Mouse (Mus musculus) liver, embryonic 12.5 days (tissue): ENCODE data around the gene Lasp1. TPM values are rescaled to one million over a fixed set of nuclear protein-coding genes. Genes with fewer than 3 reads are reported as not detected.

Source experiments
- ATAC-seq: fragments of 200-750 bp; cut with Nextera tagmentation; 2 replicates; pipeline ENCODE4 v1.8.0; 2017; ENCODE audit warnings: moderate number of reproducible peaks, mild to moderate bottlenecking, moderate library complexity
- H3K27ac ChIP-seq: fragments of 300-500 bp; sonication (generic); 2 replicates; pipeline ENCODE4 v1.5.1; 2016; ENCODE audit warnings: mild to moderate bottlenecking
- H3K27me3 ChIP-seq: fragments of 300-500 bp; sonication (generic); replicated peaks from 2 replicates; pipeline ENCODE4 v1.6.1; 2016; ENCODE audit warnings: mild to moderate bottlenecking, moderate library complexity
- H3K36me3 ChIP-seq: fragments of 300-500 bp; sonication (generic); 2 replicates; pipeline ENCODE4 v1.6.1; 2016; ENCODE audit warnings: mild to moderate bottlenecking, moderate library complexity
- H3K4me1 ChIP-seq: fragments of 300-500 bp; sonication (generic); 2 replicates; pipeline ENCODE4 v1.6.1; 2016
- H3K4me2 ChIP-seq: fragments of 300-500 bp; sonication (generic); 2 replicates; pipeline ENCODE4 v1.6.1; 2016; ENCODE audit warnings: mild to moderate bottlenecking, moderate library complexity
- H3K4me3 ChIP-seq: fragments of 300-500 bp; sonication (generic); 2 replicates; pipeline ENCODE4 v1.5.1; 2016; ENCODE audit warnings: mild to moderate bottlenecking, moderate library complexity
- H3K9ac ChIP-seq: fragments of 300-500 bp; sonication (generic); 2 replicates; pipeline ENCODE4 v1.6.1; 2016; ENCODE audit warnings: mild to moderate bottlenecking, moderate library complexity
- H3K9me3 ChIP-seq: fragments of 300-500 bp; sonication (generic); replicated peaks from 2 replicates; pipeline ENCODE4 v1.6.1; 2016; ENCODE audit warnings: mild to moderate bottlenecking, moderate library complexity
- WGBS: fragments of 180-500 bp; shearing (Covaris S2); methylation state at CpG from one replicate; pipeline ENCODE4 v1.1.7; 2016; ENCODE audit not compliant: insufficient replicate concordance; 5-methylcytosine and 5-hydroxymethylcytosine counted together
- polyA plus RNA-seq: library from polyadenylated mRNA; unstranded; fragments of >200 nt; fragmentation: Nextera tagmentation; extraction: Ambion mirVana; gene quantifications from 2 replicates; pipeline ENCODE4 v1.2.1, GENCODE M21; 2016

The Lasp1 gene
- polyA plus RNA-seq, 1 experiment from 2014 or later = 37.6 TPM

- no peak for ATAC-seq
- Histone ChIP-seq H3K9me3 (no peaks in the 10 kb centered on the region), H3K4me2 (no peak overlapping the region), H3K4me3 (no peak overlapping the region), H3K4me1 (peaks cover 92% of the 10 kb centered on the region), H3K36me3 (peaks cover 25% of the 10 kb centered on the region), H3K9ac (no peak overlapping the region), H3K27me3 (no peaks in the 10 kb centered on the region), H3K27ac (no peak overlapping the region)
- WGBS = 74% methylated on average over 7 of the region's 7 CpGs
Measured at GRCm38 (mm10) chr11:97806613-97806964, 7.8 kb downstream of the Lasp1 start.

- Histone ChIP-seq H3K27me3 (no peaks in the 10 kb centered on the region), H3K27ac (0 out of 2 replicates have a peak overlapping the region, but pooled peaks have one; percentile 47), H3K9ac (no peak overlapping the region), H3K4me2 (no peak overlapping the region), H3K9me3 (no peaks in the 10 kb centered on the region), H3K4me3 (no peak overlapping the region), H3K4me1 (peaks cover 92% of the 10 kb centered on the region), H3K36me3 (peaks cover 27% of the 10 kb centered on the region)
- no peak for ATAC-seq
- 38% methylated on average over 6 of the region's 6 CpGs for WGBS
Measured at GRCm38 (mm10) chr11:97807626-97808025, 8.8 kb downstream of the Lasp1 start.

GRCm38 (mm10) chr11:97808093-97808492 is 9.3 kb downstream of the Lasp1 start:
- 60% methylated on average over 2 of the region's 2 CpGs for WGBS
- H3K9ac ChIP-seq = no peak overlapping the region
- peaks cover 28% of the 10 kb centered on the region for H3K36me3 ChIP-seq
- H3K9me3 ChIP-seq = no peaks in the 10 kb centered on the region
- H3K4me2 ChIP-seq = no peak overlapping the region
- no peaks in the 10 kb centered on the region for H3K27me3 ChIP-seq
- H3K4me1 ChIP-seq = peaks cover 93% of the 10 kb centered on the region
- H3K4me3 ChIP-seq = no peak overlapping the region
- ATAC-seq = no peak
- H3K27ac ChIP-seq = 0 out of 2 replicates have a peak overlapping the region, but pooled peaks have one; percentile 47

GRCm38 (mm10) chr11:97808621-97809234 is 9.9 kb downstream of the Lasp1 start:
- H3K4me1 ChIP-seq = peaks cover 98% of the 10 kb centered on the region
- H3K4me3 ChIP-seq = no peak overlapping the region
- H3K27ac ChIP-seq = 0 out of 2 replicates have a peak overlapping the region, but pooled peaks have one; percentile 8
- no peaks in the 10 kb centered on the region for H3K27me3 ChIP-seq
- 58% methylated on average over 5 of the region's 5 CpGs for WGBS
- H3K9ac ChIP-seq = no peak overlapping the region
- no peak for ATAC-seq
- H3K36me3 ChIP-seq = peaks cover 35% of the 10 kb centered on the region
- no peaks in the 10 kb centered on the region for H3K9me3 ChIP-seq
- H3K4me2 ChIP-seq = no peak overlapping the region

- no peak overlapping the region for H3K4me3 ChIP-seq
- H3K27me3 ChIP-seq = no peaks in the 10 kb centered on the region
- H3K9me3 ChIP-seq = no peaks in the 10 kb centered on the region
- H3K4me2 ChIP-seq = no peak overlapping the region
- H3K27ac ChIP-seq = peak overlapping the region; percentile 8; the same call in 1 of the 2 replicates
- no peak for ATAC-seq
- peaks cover 42% of the 10 kb centered on the region for H3K36me3 ChIP-seq
- 63% methylated on average over 7 of the region's 7 CpGs for WGBS
- no peak overlapping the region for H3K9ac ChIP-seq
- H3K4me1 ChIP-seq = peaks cover 98% of the 10 kb centered on the region
Measured at GRCm38 (mm10) chr11:97809235-97810121, 10.7 kb downstream of the Lasp1 start.

GRCm38 (mm10) chr11:97810356-97810755 is 11.6 kb downstream of the Lasp1 start:
- WGBS = 44% methylated on average over 7 of the region's 7 CpGs
- Histone ChIP-seq H3K9ac (no peak overlapping the region), H3K27me3 (no peaks in the 10 kb centered on the region), H3K36me3 (peaks cover 48% of the 10 kb centered on the region), H3K27ac (no peak overlapping the region), H3K4me2 (no peak overlapping the region), H3K9me3 (no peaks in the 10 kb centered on the region), H3K4me1 (peaks cover 95% of the 10 kb centered on the region), H3K4me3 (no peak overlapping the region)
- no peak for ATAC-seq

- no peak overlapping the region for H3K4me2 ChIP-seq
- 62% methylated on average over 3 of the region's 3 CpGs for WGBS
- no peaks in the 10 kb centered on the region for H3K27me3 ChIP-seq
- no peak overlapping the region for H3K27ac ChIP-seq
- H3K4me3 ChIP-seq = no peak overlapping the region
- peaks cover 95% of the 10 kb centered on the region for H3K4me1 ChIP-seq
- H3K9ac ChIP-seq = no peak overlapping the region
- peaks cover 54% of the 10 kb centered on the region for H3K36me3 ChIP-seq
- H3K9me3 ChIP-seq = no peaks in the 10 kb centered on the region
- ATAC-seq = no peak
Measured at GRCm38 (mm10) chr11:97810970-97811369, 12.2 kb downstream of the Lasp1 start.

- no peak; the same call in 1 of the 2 replicates for ATAC-seq
- WGBS = 61% methylated on average over 12 of the region's 13 CpGs
- no peaks in the 10 kb centered on the region for H3K9me3 ChIP-seq
- H3K4me1 ChIP-seq = peaks cover 95% of the 10 kb centered on the region
- peaks cover 60% of the 10 kb centered on the region for H3K36me3 ChIP-seq
- H3K27ac ChIP-seq = 0 out of 2 replicates have a peak overlapping the region, but pooled peaks have one; percentile 13
- no peak overlapping the region for H3K9ac ChIP-seq
- H3K4me2 ChIP-seq = no peak overlapping the region; the same call in 1 of the 2 replicates
- no peaks in the 10 kb centered on the region for H3K27me3 ChIP-seq
- H3K4me3 ChIP-seq = no peak overlapping the region
Measured at GRCm38 (mm10) chr11:97811569-97812362, 13.0 kb downstream of the Lasp1 start.

- H3K4me3 ChIP-seq = no peak overlapping the region
- H3K9me3 ChIP-seq = no peaks in the 10 kb centered on the region
- no peaks in the 10 kb centered on the region for H3K27me3 ChIP-seq
- WGBS = 53% methylated on average over 3 of the region's 3 CpGs
- 0 out of 2 replicates have a peak overlapping the region, but pooled peaks have one; percentile 13 for H3K27ac ChIP-seq
- H3K4me1 ChIP-seq = peaks cover 97% of the 10 kb centered on the region
- H3K9ac ChIP-seq = no peak overlapping the region
- peaks cover 59% of the 10 kb centered on the region for H3K36me3 ChIP-seq
- H3K4me2 ChIP-seq = no peak overlapping the region; the same call in 1 of the 2 replicates
- no peak for ATAC-seq
Measured at GRCm38 (mm10) chr11:97812491-97812921, 13.7 kb downstream of the Lasp1 start.

- H3K27ac ChIP-seq = no peak overlapping the region
- no peaks in the 10 kb centered on the region for H3K27me3 ChIP-seq
- WGBS = 66% methylated on average over 7 of the region's 7 CpGs
- peaks cover 97% of the 10 kb centered on the region for H3K4me1 ChIP-seq
- H3K9me3 ChIP-seq = no peaks in the 10 kb centered on the region
- H3K36me3 ChIP-seq = peaks cover 63% of the 10 kb centered on the region
- no peak overlapping the region for H3K9ac ChIP-seq
- H3K4me2 ChIP-seq = no peak overlapping the region
- no peak overlapping the region for H3K4me3 ChIP-seq
- no peak for ATAC-seq
Measured at GRCm38 (mm10) chr11:97813085-97813484, 14.3 kb downstream of the Lasp1 start.

- peaks cover 97% of the 10 kb centered on the region for H3K4me1 ChIP-seq
- H3K9ac ChIP-seq = no peak overlapping the region
- ATAC-seq = no peak
- H3K27me3 ChIP-seq = no peaks in the 10 kb centered on the region
- WGBS = 75% methylated on average over 17 of the region's 17 CpGs
- H3K36me3 ChIP-seq = peaks cover 62% of the 10 kb centered on the region
- H3K9me3 ChIP-seq = no peaks in the 10 kb centered on the region
- H3K4me3 ChIP-seq = no peak overlapping the region
- no peak overlapping the region for H3K27ac ChIP-seq
- H3K4me2 ChIP-seq = no peak overlapping the region
Measured at GRCm38 (mm10) chr11:97813746-97814515, 15.1 kb downstream of the Lasp1 start.
